Mouse (Mus musculus): ENCODE data around the gene Sox13.

GRCm38 (mm10) chr1:133451025-133451424 is 26.8 kb upstream of the Sox13 start:
- no peak for TF ChIP-seq CTCF (IDR thresholded peaks at IDR 0.05; ENCODE audit: borderline replicate concordance, insufficient read depth, low read depth, low read length)
- no peak for TF ChIP-seq POLR2A (IDR thresholded peaks at IDR 0.05; ENCODE audit: borderline replicate concordance, insufficient read depth, low read length)

Data from cerebellum, adult 2 months (tissue).